Mouse (Mus musculus): ENCODE data around the gene Olfr183. TPM values are rescaled to one million over a fixed set of nuclear protein-coding genes. Genes with fewer than 3 reads are reported as not detected.
"Not testable (repeated sequence)": the region's sequence is repeated elsewhere in the genome, so short reads cannot be mapped to it uniquely, and the experiment has no call there.

Olfr183 gene
- not detected in 2 replicates for polyA plus RNA-seq (2016; fragmentation: Nextera tagmentation; extraction: Ambion mirVana)

- 88% methylated on average over 2 of the region's 2 CpGs for WGBS
- Histone ChIP-seq H3K36me3 (replicated peaks) (no peaks in the 10 kb centered on the region), H3K4me1 (no peaks in the 10 kb centered on the region), H3K4me3 (no peak within 1 kb of the TSS), H3K27ac (no peak within 1 kb of the TSS), H3K9me3 (no peaks in the 10 kb centered on the region), H3K27me3 (ENCODE audit: poor library complexity, severe bottlenecking) (no peaks in the 10 kb centered on the region)
- DNase-seq (ENCODE audit: extremely low spot score, low spot score), result no peak
These were observed at the start of gene Olfr183 for GRCm38 (mm10) chr16:58995057-58995456. TSS of gene Olfr183 (plus strand) at chr16:58995357.

DNA sequence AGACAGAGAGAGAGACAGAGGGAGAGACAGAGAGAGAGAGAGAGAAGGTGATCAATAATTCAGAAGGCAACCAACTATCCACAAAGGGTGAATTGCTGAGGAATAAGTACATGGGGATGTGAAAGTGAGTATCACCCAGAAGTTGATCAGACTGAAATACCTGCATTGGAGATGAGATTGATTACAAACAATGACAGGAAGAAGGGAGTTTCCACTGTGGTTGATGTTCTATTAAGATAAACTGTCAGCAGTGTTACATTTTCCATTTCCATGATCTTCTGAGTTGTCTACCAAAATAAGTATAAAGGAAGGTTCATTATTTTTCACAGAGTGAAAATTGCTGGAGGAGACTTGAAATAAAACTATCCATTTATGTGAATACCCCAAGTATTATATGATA, 12.0 kb downstream of the Olfr183 start:
- no peaks in the 10 kb centered on the region for H3K36me3 ChIP-seq (replicated peaks)
- H3K9me3 ChIP-seq, result no peaks in the 10 kb centered on the region
- no peak overlapping the region for H3K27ac ChIP-seq
- no peak overlapping the region for H3K4me3 ChIP-seq
- H3K4me1 ChIP-seq, result no peaks in the 10 kb centered on the region
- H3K27me3 ChIP-seq (ENCODE audit: poor library complexity, severe bottlenecking), result no peaks in the 10 kb centered on the region
- no peak for DNase-seq (ENCODE audit: extremely low spot score, low spot score)

DNA sequence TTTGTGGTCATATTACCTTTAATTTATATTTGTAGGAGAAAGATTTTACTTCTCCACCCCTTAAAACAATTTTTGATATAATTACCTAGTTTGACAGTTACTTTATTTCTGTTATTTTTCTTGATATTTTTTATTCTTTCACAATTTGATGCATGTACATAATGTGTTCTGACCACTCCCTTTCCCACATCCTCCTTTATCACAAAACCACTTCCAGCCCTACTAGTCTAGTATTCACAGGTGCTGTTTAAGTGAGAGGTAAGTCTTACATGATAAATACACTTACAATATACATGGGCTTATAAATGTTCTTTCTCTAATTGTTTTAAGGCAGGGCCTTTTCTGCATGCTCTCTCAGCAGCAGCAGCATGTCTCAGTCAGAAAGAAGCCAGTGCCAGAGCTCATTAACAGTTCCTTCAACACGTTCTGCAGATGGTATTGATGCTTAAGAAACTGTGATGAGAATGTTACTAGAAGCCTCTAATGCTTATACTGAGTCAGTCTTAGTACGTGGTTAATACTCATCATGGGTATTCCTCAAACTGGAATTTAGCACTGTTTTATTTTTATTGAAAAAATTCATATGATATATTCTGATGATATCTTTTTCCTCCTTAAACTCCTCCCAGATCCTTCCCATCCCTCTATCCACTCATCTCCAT, 18.3 kb downstream of the Olfr183 start:
- 69% methylated on average over 2 of the region's 2 CpGs for WGBS
- Histone ChIP-seq H3K4me1 (no peaks in the 10 kb centered on the region), H3K27me3 (ENCODE audit: poor library complexity, severe bottlenecking) (no peaks in the 10 kb centered on the region), H3K36me3 (replicated peaks) (no peaks in the 10 kb centered on the region), H3K9me3 (no peaks in the 10 kb centered on the region), H3K27ac (no peak overlapping the region), H3K4me3 (no peak overlapping the region)
- no peak for DNase-seq (ENCODE audit: extremely low spot score, low spot score)

- Histone ChIP-seq H3K9me3 (no peaks in the 10 kb centered on the region), H3K4me3 (no peak within 1 kb of the TSS), H3K27me3 (ENCODE audit: poor library complexity, severe bottlenecking) (no peaks in the 10 kb centered on the region), H3K27ac (no peak within 1 kb of the TSS), H3K4me1 (no peaks in the 10 kb centered on the region), H3K36me3 (replicated peaks) (no peaks in the 10 kb centered on the region)
- no peak for DNase-seq (ENCODE audit: extremely low spot score, low spot score)
- 91% methylated on average over 4 of the region's 4 CpGs for WGBS
These were observed 35.0 kb downstream of the Olfr183 start, which contains the start of gene Olfr186 for GRCm38 (mm10) chr16:59030191-59030590. TSS of gene Olfr186 (minus strand) at chr16:59030291.

DNA sequence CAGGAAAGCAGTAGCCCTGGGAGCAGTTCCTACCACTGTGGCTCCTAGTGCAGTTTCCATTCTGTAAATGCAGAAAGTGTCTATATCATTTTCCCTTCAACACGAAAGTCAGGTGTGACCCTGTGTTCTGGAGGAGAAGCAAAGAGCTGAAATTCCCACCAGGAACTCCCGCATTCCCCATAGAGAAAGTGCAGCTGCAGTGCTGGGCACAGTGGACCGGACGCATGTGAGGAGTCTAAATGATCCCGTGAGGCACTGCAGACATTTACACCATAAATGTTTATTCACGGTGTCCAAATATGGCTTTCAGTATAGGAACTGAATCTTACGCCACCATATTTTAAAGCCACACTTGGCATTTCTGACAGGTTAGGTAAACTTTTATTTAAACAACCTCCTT, 44.6 kb downstream of the Olfr183 start, which contains the start of gene Olfr187:
Gene Olfr187, minus strand, starts transcription at position 58 of the 400 bp plus-strand sequence.
- Histone ChIP-seq H3K27me3 (ENCODE audit: poor library complexity, severe bottlenecking) (no peaks in the 10 kb centered on the region), H3K9me3 (no peaks in the 10 kb centered on the region), H3K27ac (no peak within 1 kb of the TSS), H3K36me3 (replicated peaks) (no peaks in the 10 kb centered on the region), H3K4me3 (no peak within 1 kb of the TSS), H3K4me1 (no peaks in the 10 kb centered on the region)
- no peak for DNase-seq (ENCODE audit: extremely low spot score, low spot score)
- 92% methylated on average over 7 of the region's 7 CpGs for WGBS

- H3K4me3 ChIP-seq, result no peak overlapping the region
- WGBS, result 84% methylated on average over 3 of the region's 3 CpGs
- H3K4me1 ChIP-seq, result no peaks in the 10 kb centered on the region
- no peak overlapping the region for H3K27ac ChIP-seq
- H3K36me3 ChIP-seq (replicated peaks), result no peaks in the 10 kb centered on the region
- no peak for DNase-seq (ENCODE audit: extremely low spot score, low spot score)
- H3K27me3 ChIP-seq (ENCODE audit: poor library complexity, severe bottlenecking), result no peaks in the 10 kb centered on the region
- H3K9me3 ChIP-seq, result no peaks in the 10 kb centered on the region
These were observed 50.7 kb downstream of the Olfr183 start for GRCm38 (mm10) chr16:59045835-59046234.

DNA sequence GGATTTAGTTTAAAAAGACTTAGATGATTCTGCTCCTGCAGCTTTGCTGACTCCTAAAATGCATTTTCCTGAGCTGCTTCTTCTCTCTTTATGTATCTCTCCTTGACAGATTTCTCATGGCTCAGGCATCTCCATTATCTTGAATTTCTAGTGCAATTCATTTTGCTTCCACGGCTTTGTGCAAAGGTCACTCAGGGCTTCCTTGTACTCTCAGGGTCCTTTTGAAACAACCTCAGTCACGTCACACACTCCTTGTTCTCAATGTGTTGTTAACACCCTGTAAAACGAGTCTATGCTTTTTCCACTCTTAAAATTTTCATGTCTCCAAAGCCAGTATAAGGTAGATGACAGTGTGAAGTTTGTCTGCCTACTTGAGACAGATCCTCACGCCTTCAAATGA, 52.4 kb downstream of the Olfr183 start:
- H3K27me3 ChIP-seq (ENCODE audit: poor library complexity, severe bottlenecking), result no peaks in the 10 kb centered on the region
- no peaks in the 10 kb centered on the region for H3K36me3 ChIP-seq (replicated peaks)
- H3K4me3 ChIP-seq, result no peak overlapping the region
- WGBS, result 81% methylated on average over 4 of the region's 4 CpGs
- no peaks in the 10 kb centered on the region for H3K4me1 ChIP-seq
- no peak overlapping the region for H3K27ac ChIP-seq
- no peak for DNase-seq (ENCODE audit: extremely low spot score, low spot score)
- H3K9me3 ChIP-seq, result no peaks in the 10 kb centered on the region

DNA sequence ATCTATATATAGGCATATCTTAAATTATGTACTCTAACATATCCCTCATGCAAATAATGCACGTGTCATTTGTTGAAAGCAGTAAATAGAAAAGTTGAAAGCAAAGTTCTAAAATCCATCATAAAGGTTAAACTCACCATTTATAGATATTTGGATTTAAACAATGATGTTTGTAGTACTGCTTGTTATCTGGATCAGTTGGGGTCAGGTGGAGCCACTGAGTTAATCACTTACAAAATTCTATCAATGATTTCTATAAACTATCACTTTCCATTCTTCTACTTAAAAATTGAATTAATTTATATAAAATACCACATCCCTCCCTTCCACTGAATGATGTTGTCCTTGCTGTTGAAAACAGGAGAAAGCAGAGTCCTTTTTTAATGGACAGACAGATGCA, 53.7 kb downstream of the Olfr183 start:
- Histone ChIP-seq H3K9me3 (no peaks in the 10 kb centered on the region), H3K27me3 (ENCODE audit: poor library complexity, severe bottlenecking) (no peaks in the 10 kb centered on the region), H3K4me1 (no peaks in the 10 kb centered on the region), H3K27ac (no peak overlapping the region), H3K36me3 (replicated peaks) (no peaks in the 10 kb centered on the region), H3K4me3 (no peak overlapping the region)
- no peak for DNase-seq (ENCODE audit: extremely low spot score, low spot score)
- WGBS, result 84% methylated on average over 1 of the region's 1 CpGs

- H3K4me3 ChIP-seq; DNase-seq (ENCODE audit: extremely low spot score, low spot score); H3K36me3 ChIP-seq (replicated peaks); H3K27me3 ChIP-seq (ENCODE audit: poor library complexity, severe bottlenecking); H3K4me1 ChIP-seq; H3K9me3 ChIP-seq; H3K27ac ChIP-seq: not testable (repeated sequence)
- WGBS, result 94% methylated on average over 2 of the region's 2 CpGs
These were observed 54.1 kb downstream of the Olfr183 start for GRCm38 (mm10) chr16:59049286-59049685.

Other genes starting within 250 kb of the Olfr183 start
- not detected in 2 replicates for gene Olfr172, start 232.2 kb upstream of the Olfr183 start, polyA plus RNA-seq (2016; fragmentation: Nextera tagmentation; extraction: Ambion mirVana)
- not detected in 2 replicates for gene Olfr173, start 195.1 kb upstream of the Olfr183 start, polyA plus RNA-seq (2016; fragmentation: Nextera tagmentation; extraction: Ambion mirVana)
- not detected in 2 replicates for gene Olfr175-ps1, start 168.6 kb upstream of the Olfr183 start, polyA plus RNA-seq (2016; fragmentation: Nextera tagmentation; extraction: Ambion mirVana)
- not detected in 2 replicates for gene Olfr177, start 120.6 kb upstream of the Olfr183 start, polyA plus RNA-seq (2016; fragmentation: Nextera tagmentation; extraction: Ambion mirVana)
- not detected in 2 replicates for gene Olfr178, start 103.3 kb upstream of the Olfr183 start, polyA plus RNA-seq (2016; fragmentation: Nextera tagmentation; extraction: Ambion mirVana)
- gene Olfr181, start 66.6 kb upstream of the Olfr183 start, polyA plus RNA-seq (2016; fragmentation: Nextera tagmentation; extraction: Ambion mirVana), result not detected in 2 replicates
- not detected in 2 replicates for gene Olfr180, start 66.0 kb upstream of the Olfr183 start, polyA plus RNA-seq (2016; fragmentation: Nextera tagmentation; extraction: Ambion mirVana)
- not detected in 2 replicates for gene Olfr186, start 34.9 kb downstream of the Olfr183 start, polyA plus RNA-seq (2016; fragmentation: Nextera tagmentation; extraction: Ambion mirVana)
- not detected in 2 replicates for gene Olfr187, start 44.4 kb downstream of the Olfr183 start, polyA plus RNA-seq (2016; fragmentation: Nextera tagmentation; extraction: Ambion mirVana)
- not detected in 2 replicates for gene Olfr190, start 82.6 kb downstream of the Olfr183 start, polyA plus RNA-seq (2016; fragmentation: Nextera tagmentation; extraction: Ambion mirVana)
- gene Olfr191, start 94.5 kb downstream of the Olfr183 start, polyA plus RNA-seq (2016; fragmentation: Nextera tagmentation; extraction: Ambion mirVana), result not detected in 2 replicates
- gene Olfr193, start 116.5 kb downstream of the Olfr183 start, polyA plus RNA-seq (2016; fragmentation: Nextera tagmentation; extraction: Ambion mirVana), result not detected in 2 replicates
- gene Olfr194, start 125.7 kb downstream of the Olfr183 start, polyA plus RNA-seq (2016; fragmentation: Nextera tagmentation; extraction: Ambion mirVana), result not detected in 2 replicates
- not detected in 2 replicates for gene Olfr195, start 151.7 kb downstream of the Olfr183 start, polyA plus RNA-seq (2016; fragmentation: Nextera tagmentation; extraction: Ambion mirVana)
- gene Olfr196, start 175.1 kb downstream of the Olfr183 start, polyA plus RNA-seq (2016; fragmentation: Nextera tagmentation; extraction: Ambion mirVana), result not detected in 2 replicates
- gene Olfr198, start 208.2 kb downstream of the Olfr183 start, polyA plus RNA-seq (2016; fragmentation: Nextera tagmentation; extraction: Ambion mirVana), result not detected in 2 replicates
- not detected in 2 replicates for gene Olfr199, start 224.4 kb downstream of the Olfr183 start, polyA plus RNA-seq (2016; fragmentation: Nextera tagmentation; extraction: Ambion mirVana)